Mouse (Mus musculus) NIH3T3 (cell line): ENCODE measurements around the gene E130116L18Rik.
"Not testable (repeated sequence)": the region's sequence is repeated elsewhere in the genome, so short reads cannot be mapped to it uniquely, and the experiment has no call there.

Source experiments
- DNase-seq: peaks from one replicate; pipeline ENCODE4 v3.0.0-alpha.2; 2012; ENCODE audit warnings: low read depth

Gene E130116L18Rik

GRCm38 (mm10) chr5:25222752-25223702 is at the start of gene E130116L18Rik:
E130116L18Rik (minus strand) TSS chr5:25223153.
- DNase-seq = peak; percentile 95

GRCm38 (mm10) chr5:25268258-25268888 is 45.4 kb upstream of the E130116L18Rik start:
- DNase-seq = no peak

- no peak for DNase-seq
These were observed 39.3 kb upstream of the E130116L18Rik start for GRCm38 (mm10) chr5:25262266-25262665.

GRCm38 (mm10) chr5:25261452-25261851 is 38.5 kb upstream of the E130116L18Rik start:
- DNase-seq = no peak

- DNase-seq = no peak
These were observed 33.7 kb upstream of the E130116L18Rik start for GRCm38 (mm10) chr5:25256686-25257085.

- no peak for DNase-seq
These were observed 31.5 kb upstream of the E130116L18Rik start for GRCm38 (mm10) chr5:25254491-25254890.

- no peak for DNase-seq
These were observed 30.0 kb upstream of the E130116L18Rik start for GRCm38 (mm10) chr5:25252825-25253544.

GRCm38 (mm10) chr5:25252423-25252822 is 29.5 kb upstream of the E130116L18Rik start:
- no peak for DNase-seq

GRCm38 (mm10) chr5:25247036-25247435 is 24.1 kb upstream of the E130116L18Rik start:
- no peak for DNase-seq

- DNase-seq = no peak
These were observed 23.5 kb upstream of the E130116L18Rik start for GRCm38 (mm10) chr5:25246473-25246865.

- DNase-seq = peak; percentile 38
These were observed 23.0 kb upstream of the E130116L18Rik start for GRCm38 (mm10) chr5:25245806-25246472.

GRCm38 (mm10) chr5:25243101-25243500 is 20.1 kb upstream of the E130116L18Rik start:
- no peak for DNase-seq

GRCm38 (mm10) chr5:25224377-25224776 is 1.4 kb upstream of the E130116L18Rik start:
- DNase-seq = not testable (repeated sequence)

- DNase-seq = no peak
These were observed 1.3 kb downstream of the E130116L18Rik start, which contains the start of gene Galnt11 for GRCm38 (mm10) chr5:25221604-25222003. Galnt11 (plus strand) TSS chr5:25221904.

- DNase-seq = no peak
These were observed 7.9 kb downstream of the E130116L18Rik start for GRCm38 (mm10) chr5:25215006-25215405.

- DNase-seq = not testable (repeated sequence)
These were observed 9.7 kb downstream of the E130116L18Rik start for GRCm38 (mm10) chr5:25213216-25213615.

- DNase-seq = no peak
These were observed 11.1 kb downstream of the E130116L18Rik start for GRCm38 (mm10) chr5:25211872-25212271.

GRCm38 (mm10) chr5:25190521-25190920 is 32.4 kb downstream of the E130116L18Rik start:
- DNase-seq = peak; percentile 61

GRCm38 (mm10) chr5:25188802-25189201 is 34.2 kb downstream of the E130116L18Rik start:
- DNase-seq = peak; percentile 52

- DNase-seq = peak; percentile 50
These were observed 35.2 kb downstream of the E130116L18Rik start for GRCm38 (mm10) chr5:25187727-25188126.

- DNase-seq = peak; percentile 25
These were observed 38.4 kb downstream of the E130116L18Rik start for GRCm38 (mm10) chr5:25184594-25184993.

- DNase-seq = no peak
These were observed 39.4 kb downstream of the E130116L18Rik start for GRCm38 (mm10) chr5:25183595-25183994.
